Mouse (Mus musculus) cerebellum, adult 11-12 months (tissue): Measurements from ENCODE around the gene Olfr410.

ENCODE experiments used
- DNase-seq: peaks from one replicate; pipeline ENCODE4 v3.0.0; 2022

Gene Olfr410

DNA sequence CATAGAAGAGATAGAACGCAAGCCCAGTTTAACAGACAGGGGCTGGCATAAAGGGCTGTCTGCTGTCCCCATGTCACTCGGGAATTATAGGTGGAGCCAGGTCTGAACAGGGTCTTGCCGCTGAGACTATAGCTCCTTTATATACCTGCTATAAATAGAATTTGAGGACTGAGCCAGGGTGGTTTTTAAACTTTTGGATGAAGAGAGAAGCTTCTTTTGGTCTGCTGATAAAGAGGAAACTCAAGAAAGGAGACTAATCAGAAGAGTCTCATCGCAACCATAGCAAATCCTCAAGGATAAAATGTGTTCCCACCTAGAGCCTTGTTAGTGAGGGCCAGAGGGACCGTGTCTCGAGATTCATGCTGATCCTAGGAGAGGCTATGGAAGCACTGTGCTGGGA, at the start of gene Olfr410:
Gene Olfr410, minus strand, starts transcription at position 101 of the 400 bp plus-strand sequence.
- no peak for DNase-seq

DNA sequence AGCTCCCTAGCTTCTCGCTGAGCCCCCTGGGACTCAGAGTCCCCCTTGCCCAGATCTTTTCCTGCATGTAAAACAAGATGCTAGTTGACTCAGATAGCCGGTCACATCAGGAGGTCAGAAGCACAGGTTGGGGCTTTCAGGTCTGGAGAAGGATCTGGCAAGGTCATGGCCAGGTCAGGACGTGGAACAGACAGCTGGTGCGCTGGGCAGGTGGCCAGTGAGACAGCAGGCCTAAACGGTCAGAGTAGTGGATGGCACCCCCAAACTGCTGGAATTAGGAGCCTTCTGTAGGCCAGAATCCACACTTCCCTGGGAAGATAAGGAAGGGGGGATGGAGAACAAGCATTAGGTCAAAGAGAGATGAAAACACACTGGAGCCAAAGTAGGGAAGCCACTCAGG, 49.4 kb upstream of the Olfr410 start:
- DNase-seq = no peak

DNA sequence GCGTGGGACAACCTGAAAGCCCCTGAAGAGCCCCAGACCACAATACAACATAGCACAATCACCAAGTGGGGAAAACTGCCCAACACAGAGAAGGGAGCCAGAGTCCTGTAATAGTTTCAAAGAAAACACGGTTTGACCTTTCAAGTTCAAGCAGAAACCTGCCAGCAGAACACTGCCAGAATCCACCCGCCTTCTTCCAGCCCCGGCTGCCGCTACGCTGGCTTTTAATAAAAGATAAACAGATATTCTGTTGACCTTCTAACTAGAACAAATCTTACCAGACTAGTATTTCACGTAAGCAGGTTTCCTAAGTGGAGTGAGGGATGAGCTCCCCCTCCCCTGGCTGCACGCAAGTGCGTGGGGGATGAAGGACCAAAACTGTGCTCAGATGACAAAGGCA, 47.8 kb upstream of the Olfr410 start:
- no peak for DNase-seq

DNA sequence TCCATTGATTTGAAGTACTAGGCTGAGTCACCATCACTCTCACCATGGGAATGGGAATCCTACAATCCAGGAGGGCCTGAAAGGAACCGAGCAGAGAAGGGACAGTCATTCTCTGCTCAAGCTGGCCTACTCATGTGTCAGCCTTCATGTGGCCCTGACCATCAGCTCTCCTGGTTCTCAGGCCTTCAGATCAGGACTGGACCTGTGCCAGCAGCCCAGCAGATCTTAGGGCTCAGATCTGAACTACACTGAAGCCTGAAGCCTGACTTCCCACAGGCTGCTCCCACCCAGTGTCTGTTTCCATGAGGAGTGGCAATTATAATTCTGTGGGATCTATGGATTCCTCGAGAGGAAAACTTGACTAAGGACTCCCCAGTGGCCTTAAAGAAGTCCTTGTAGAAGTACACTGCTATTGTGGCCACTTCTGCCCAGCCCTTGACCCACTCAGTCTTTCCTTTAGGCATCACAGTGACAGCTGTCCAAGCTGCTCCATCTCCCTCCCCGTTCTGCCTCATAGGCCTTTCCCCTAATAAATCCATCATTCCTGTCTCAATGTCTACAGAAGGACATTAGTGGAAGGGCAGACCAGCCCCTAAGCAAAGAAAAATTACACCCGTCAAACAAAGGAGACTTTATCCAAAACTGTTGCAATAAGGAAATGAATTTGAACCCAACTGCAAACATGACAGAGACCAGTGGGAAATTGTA, 41.5 kb upstream of the Olfr410 start:
- no peak for DNase-seq

DNA sequence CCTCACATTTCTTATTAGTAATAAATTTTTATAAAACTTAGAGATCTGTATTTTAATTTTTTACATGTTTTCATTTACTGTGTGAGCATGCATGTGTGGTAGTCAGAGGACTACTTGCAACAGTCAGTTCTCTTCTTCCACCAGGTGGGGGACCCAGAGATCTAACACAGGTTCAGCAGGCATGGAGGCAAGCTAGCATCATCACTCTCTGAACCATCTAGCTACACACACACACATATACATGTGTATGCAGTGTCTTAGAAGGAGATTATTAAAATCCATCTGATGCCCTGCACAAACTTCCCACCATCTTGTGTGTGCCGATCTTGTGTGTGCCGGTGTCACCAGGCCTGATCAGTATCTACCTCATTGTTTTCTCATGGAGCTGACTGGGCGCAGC, 39.0 kb upstream of the Olfr410 start:
- no peak for DNase-seq

DNA sequence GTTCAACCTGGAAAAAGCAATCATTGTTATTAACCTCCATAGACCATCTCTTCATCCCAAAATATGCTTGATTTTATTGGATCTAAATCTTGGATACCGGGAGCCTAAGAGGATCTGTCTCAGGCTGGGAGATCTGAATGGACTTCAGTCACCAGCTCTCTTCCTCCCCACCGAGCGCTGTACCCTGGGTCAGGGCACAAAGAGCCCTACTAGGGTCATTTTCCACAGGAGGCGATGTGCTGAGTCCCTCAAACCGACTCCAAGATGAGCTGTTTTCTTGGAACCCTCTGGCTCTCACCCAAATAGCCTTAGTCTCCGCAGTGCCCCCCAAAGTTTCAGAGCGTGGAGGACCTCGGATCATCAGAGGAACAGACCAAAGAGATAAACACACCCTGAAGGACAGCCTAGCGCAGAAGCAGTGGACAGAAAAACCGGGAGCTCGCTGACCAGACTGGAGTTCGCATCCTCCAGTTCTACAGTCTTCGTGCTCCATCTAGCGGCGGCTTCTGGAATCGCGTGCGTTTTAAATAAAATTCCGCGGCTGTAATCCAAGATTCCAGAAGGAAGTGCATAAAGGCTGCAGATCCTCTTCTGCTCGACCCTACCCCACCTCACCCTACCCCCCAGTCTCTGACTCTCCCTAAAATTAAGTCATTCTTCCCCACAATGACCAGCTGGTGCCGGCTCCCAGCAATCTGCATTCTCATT, 33.7 kb upstream of the Olfr410 start:
- DNase-seq = peak; percentile 38

DNA sequence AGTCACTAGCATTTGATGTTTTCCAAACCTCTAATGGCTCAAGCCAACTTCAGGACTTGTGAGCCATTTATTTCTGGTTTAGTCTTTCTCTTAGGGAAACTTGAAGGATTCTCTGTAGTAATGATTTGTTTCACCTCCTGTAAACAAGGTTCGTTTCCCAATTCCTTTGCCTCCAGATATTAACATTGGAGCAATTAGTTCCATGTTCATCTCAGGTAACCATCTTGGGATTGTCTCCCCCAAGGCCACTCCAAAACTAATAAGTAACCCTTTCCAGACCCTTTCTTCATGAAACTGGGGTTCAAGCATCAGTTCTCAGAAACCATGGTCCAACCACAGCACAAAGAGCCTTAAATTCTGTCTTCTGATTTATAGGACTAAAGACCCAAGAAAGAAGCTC, 23.9 kb upstream of the Olfr410 start, which contains the start of gene Olfr412:
Gene Olfr412, plus strand, starts transcription at position 301 of the 400 bp plus-strand sequence.
- DNase-seq = no peak

DNA sequence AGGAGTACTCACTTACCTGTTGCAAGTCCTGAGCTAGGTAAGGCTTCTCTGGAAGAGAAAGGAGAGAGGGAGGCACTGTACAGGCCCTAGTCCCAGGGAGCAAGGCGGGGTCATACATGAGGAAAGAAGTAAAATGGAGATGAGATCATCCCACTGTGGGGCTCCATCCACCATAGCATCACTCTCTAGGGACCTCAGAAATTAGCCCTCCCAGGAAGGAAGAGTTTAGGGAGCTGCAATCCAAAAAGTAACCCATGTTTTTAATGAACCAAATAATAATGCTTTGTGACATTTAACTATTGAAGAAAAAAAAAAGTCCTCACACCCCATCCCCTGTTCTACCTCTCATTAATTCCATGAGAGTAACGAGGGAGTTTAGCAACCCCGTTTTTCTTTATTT, 14.7 kb upstream of the Olfr410 start, which contains the start of gene Olfr411:
Gene Olfr411, minus strand, starts transcription at position 101 of the 400 bp plus-strand sequence.
- DNase-seq = no peak

DNA sequence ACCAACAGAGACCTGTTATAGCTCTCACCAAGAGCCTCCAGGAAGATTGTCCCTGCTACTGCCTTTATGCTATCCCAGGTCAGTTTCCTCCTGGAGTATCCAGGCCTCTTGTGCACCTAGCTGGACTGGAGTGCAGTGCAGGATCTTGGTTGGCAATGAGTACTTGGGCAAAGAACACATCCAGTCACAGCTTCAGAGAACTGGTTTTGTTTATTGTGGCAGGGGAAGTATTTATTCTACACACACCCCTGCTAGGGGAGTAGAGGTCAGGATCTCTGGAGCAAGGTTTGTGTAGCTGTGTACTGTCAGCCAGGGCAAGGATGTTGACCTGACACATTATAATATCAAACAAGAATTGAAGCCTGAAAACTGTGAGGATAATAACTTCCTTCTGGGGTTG, 9.1 kb downstream of the Olfr410 start:
- DNase-seq = no peak

DNA sequence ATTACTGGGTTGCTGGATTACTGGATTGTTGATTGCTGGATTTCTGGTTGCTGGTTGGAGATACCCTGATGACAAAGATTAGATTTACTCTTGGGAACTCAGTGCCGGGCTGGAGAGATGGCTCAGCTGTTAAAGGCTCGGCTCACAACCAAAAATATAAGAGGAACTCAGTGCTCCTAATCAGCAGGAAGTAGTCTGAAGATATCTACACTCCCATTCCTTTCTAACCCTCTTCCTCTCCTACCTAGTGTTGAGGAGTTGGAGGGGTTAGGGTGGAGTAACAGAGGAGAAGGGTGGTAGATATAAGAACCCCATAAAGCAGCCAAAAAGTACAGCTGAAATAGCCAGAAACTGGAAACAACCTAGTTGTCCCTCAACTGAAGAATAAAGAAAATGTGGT, 11.8 kb downstream of the Olfr410 start:
- DNase-seq = no peak

DNA sequence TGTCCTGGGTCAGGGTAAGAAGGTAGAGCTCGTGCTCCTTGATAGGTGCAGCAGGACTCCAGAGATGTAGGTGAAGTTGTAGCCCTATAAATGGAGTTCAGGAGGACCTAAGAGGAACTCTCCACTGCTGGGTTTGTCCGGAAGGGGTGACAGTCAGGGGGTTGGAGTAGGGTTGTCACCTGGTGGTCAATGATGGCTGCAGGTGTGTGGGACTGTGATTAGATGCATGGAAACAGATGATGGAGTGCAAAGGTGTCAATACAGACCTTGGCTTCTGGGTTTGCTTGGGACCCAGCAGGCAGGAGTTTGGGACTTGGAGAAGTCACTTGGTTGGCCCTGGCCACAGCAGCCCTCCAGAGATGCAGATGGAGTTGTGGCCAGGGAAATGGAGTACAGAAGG, 50.6 kb downstream of the Olfr410 start:
- DNase-seq = no peak

DNA sequence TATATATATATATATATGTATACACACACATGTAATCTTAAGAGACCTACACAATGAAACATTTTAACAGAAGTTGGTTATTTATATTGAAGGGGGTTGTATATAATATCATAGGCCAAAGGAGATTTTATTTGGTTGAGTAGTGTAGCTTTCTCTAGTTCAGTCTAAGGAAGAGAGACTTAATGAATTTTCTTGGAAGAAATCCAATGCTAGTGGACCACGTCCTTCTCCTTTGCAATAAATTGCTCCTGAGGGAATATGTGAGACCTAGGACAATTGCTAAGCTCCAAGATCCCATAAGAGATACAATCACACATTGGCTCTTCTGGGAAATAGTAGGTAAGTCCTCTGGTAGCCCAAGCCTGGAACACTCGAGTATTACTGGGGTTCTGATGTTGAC, 54.4 kb downstream of the Olfr410 start, which contains the start of gene Olfr59:
Gene Olfr59, plus strand, starts transcription at position 301 of the 400 bp plus-strand sequence.
- no peak for DNase-seq
